Mouse (Mus musculus): ENCODE data around the gene Hip1r.
"Not testable (repeated sequence)": the region's sequence is repeated elsewhere in the genome, so short reads cannot be mapped to it uniquely, and the experiment has no call there.

Gene Hip1r

GRCm38 (mm10) chr5:124043212-124043978, 70.0 kb downstream of the Hip1r start:
- peak; percentile 92 for DNase-seq

- no peak for DNase-seq
Observed at GRCm38 (mm10) chr5:124043999-124044398, 70.6 kb downstream of the Hip1r start.

DNA sequence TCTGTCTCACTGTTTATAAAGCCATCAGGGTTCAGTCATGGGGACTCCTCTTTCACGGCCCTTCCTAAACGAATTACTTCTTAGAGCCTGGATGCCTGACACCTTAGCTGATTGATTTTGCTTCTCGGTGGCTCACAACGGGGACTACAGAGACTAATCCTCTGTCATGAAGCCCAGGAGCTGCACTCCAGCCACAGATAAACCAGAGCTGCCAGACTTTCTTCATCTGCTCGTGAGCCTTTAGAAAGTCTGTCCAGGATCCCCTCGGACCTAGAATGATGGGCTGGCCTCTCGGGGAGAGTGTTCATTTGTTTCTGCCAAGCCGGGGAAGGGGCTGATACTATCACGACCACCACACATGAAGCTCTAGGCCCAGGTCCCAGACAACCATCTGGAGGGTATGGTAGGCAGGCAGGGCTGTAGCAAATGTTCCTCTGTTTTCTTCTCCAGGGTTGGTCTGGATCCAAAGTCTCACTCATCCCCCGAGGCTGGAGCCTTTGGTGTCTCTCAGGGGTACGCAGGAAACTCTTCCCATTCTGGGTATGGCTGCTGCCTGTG, 72.1 kb downstream of the Hip1r start:
- no peak for DNase-seq

DNA sequence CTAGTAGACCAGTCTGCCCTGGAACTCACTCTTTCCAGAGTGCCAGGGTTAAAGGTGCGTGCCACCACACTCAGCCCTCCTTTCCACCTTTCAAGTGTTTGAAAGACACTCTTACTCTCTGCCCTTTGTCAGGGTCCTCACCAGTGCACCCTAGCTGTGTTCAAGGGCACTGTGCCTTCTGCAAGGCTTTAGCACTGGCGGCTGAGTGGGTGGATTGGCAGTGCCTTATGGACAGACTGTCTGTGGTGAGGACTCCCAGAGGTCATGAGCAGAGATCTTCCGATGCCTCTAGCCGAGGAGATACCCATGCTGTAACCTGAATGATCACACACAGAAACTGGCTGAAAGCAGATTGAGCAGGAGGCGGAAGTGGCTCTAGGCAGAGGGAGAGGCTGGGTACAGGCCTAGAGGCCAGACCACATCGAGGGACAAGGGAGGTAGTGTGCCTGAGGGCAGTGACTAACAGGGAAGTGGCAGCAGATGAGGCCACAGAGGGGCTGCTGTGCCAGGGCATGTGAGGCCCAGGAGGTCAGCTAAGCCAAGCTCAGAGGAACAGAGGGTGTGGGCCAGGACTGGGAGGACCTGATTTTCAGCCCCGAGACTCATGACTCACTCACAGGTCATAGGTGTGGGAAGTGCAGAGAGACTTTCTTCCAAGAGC, 73.4 kb downstream of the Hip1r start:
- no peak for DNase-seq

- DNase-seq = peak; percentile 53
Observed at GRCm38 (mm10) chr5:124049249-124050045, 76.0 kb downstream of the Hip1r start.

DNA sequence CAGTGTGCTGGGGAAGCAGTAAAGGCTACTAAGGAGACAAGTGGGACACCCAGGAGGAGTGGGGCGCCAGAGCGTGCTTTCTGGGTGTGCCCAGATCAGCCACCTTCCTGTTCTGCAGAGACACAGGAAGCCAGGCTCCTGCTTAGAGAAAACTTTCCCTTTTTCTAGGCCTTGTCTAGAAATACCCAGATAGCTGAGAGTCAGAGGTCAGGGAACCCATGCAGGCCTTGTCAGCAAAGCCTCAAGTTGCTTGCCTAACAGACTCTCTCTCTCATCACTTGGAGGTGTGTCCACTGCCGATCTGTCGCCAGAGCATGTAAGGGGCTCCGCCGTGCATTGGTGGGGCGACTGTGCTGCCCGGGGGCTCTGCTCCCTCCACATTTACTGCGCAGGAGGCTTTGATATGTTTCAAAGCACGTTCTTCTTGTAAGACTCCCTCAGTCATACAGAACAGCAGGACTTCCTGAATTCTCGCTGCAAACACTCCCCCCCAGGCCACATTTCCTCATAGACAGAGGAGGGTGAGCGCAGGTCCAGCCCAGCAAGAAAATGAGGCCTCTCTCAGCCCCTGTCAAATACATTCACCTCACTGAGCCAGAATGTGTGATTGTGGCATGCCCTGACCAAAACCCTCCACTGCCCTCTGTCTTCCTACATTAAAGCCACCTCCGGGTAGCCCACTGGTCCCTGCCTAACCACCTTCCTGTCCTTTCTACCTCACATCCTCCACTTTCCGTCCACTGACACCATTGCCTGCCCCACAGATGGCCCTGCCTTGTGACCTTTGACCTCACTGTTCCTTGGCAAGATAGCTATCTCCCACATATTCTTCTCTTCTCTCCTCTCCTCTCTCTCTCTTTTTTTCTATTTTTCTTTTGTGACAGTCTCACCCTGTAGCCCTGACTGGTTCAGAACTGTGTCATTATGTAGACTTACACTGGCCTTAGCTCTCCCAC, 76.9 kb downstream of the Hip1r start:
- DNase-seq = no peak

DNA sequence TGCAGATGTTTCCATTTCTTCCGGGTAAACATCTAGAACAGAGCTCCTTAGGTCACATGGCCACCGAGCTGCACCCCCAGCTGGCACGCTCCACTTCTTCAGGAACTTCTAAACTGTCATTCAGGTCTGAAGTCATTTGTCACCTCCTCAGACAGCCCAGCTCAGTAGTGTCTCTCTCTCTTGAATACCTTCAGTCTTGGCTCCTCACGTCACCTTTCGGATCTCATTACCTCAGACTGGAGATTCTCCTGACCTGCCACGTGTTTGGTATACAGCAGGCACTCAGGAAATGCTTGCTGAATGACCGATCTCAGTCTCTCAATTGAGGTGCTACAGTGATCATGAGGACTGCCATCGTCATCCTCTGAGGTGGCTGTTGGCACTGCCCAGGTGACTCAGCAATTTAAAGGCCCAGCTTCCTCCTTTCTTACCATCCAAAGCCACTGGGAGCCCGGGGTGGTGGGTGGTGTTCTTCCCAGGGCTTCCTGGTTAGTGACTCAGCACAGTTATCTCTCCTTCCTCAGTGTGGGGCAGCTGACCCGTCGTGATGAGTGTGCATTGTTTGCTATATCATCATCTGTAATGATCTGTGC, 78.6 kb downstream of the Hip1r start:
- no peak for DNase-seq

- not testable (repeated sequence) for DNase-seq
Observed at GRCm38 (mm10) chr5:124052641-124053040, 79.2 kb downstream of the Hip1r start.

Data from right cerebral cortex, adult 18-20 months (tissue).